ENCODE assay signal across 13 mouse cellular contexts in genomic region chr8:122111745-122112144, GRCm38 (mm10).
DNase-seq lines count a peak whose midpoint lies in the region; TF ChIP-seq lines count a peak whose summit lies in the region.
"Had no signal": no experiment of that assay in that cellular context is flagged by ENCODE, and none has a peak within 500 bp of the region (broad histone marks: within the 10 kb centered on the region; RNA-seq: fewer than 3 reads in every experiment).

No protein-coding gene starts in this region.

- TF ChIP-seq CTCF in lung, adult 2 months (IDR thresholded peaks at IDR 0.05; ENCODE audit: insufficient read depth, low read length): no peak
- TF ChIP-seq CTCF in small intestine, adult 2 months (IDR thresholded peaks at IDR 0.05; ENCODE audit: extremely low read depth, insufficient read length, insufficient replicate concordance, low read depth, low read length): no peak

- peak; percentile 34 to 54 for DNase-seq in lung, adult 18-20 months
- no peak for DNase-seq in lung, adult 2 months
- peak; percentile 33 for DNase-seq in brain, adult 2 months (ENCODE audit: low read depth, low spot score)
- DNase-seq in gastrocnemius, postnatal 25 days: peak; percentile 64
- DNase-seq in right cerebral cortex, adult 2 months (ENCODE audit: low spot score in 2 of 2): no peak
- DNase-seq in right cerebral cortex, postnatal 36 days (ENCODE audit: low spot score in 2 of 2): no peak
- DNase-seq: cerebellum, adult 2 months; right cerebral cortex, postnatal 4 days had no signal

- no peaks in the 10 kb centered on the region for H3K4me1 ChIP-seq in lung, adult 2 months (ENCODE audit: control insufficient read depth, insufficient read depth, low read length)
- peaks cover 2% of the 10 kb centered on the region; the same call in 1 of the 2 replicates for H3K4me1 ChIP-seq in small intestine, adult 2 months (ENCODE audit: control insufficient read depth, insufficient read depth, insufficient read length, low read length)

- H3K36me3 ChIP-seq in small intestine, adult 2 months (ENCODE audit: control insufficient read depth, insufficient read depth, low read length): no peaks in the 10 kb centered on the region
- H3K36me3 ChIP-seq: forebrain, embryonic 10.5 days; G1E; hindbrain, embryonic 13.5 days; neural tube, embryonic 13.5 days had no signal

- no peak overlapping the region for H3K4me3 ChIP-seq in lung, adult 2 months (replicated peaks; ENCODE audit: extremely low read depth, low read depth, low read length)
- no peak overlapping the region for H3K4me3 ChIP-seq in small intestine, adult 2 months (ENCODE audit: low read depth, low read length)
- H3K4me3 ChIP-seq: forebrain, embryonic 10.5 days; hindbrain, embryonic 13.5 days; neural tube, embryonic 13.5 days had no signal

- TF ChIP-seq POLR2A in lung, adult 2 months (IDR thresholded peaks at IDR 0.05; ENCODE audit: borderline replicate concordance, extremely low read depth, low read depth, low read length): no peak
- TF ChIP-seq POLR2A in small intestine, adult 2 months (IDR thresholded peaks at IDR 0.05; ENCODE audit: low read depth, low read length): no peak

- H3K27ac ChIP-seq in small intestine, adult 2 months (ENCODE audit: insufficient read depth, low read depth, low read length): peak overlapping the region; percentile 66
- H3K27ac ChIP-seq: forebrain, embryonic 10.5 days; hindbrain, embryonic 13.5 days; neural tube, embryonic 13.5 days had no signal

- H3K27me3 ChIP-seq in small intestine, adult 2 months (ENCODE audit: control insufficient read depth, insufficient read depth, low read length): no peaks in the 10 kb centered on the region
- H3K27me3 ChIP-seq: neural tube, embryonic 13.5 days had no signal

- WGBS in lung, adult 2 months: 35% methylated on average over 11 of the region's 11 CpGs
- WGBS in small intestine, adult 2 months: 47% methylated on average over 11 of the region's 11 CpGs

Comparison
In these comparisons a context has a peak if more than half of its experiments do, and no peak if none do; other contexts are left out.
1. DNase-seq: peak in lung, adult 18-20 months (2 of 2), brain, adult 2 months (single experiment) and gastrocnemius, postnatal 25 days (single experiment); none in lung, adult 2 months (single experiment), right cerebral cortex, adult 2 months (0 of 2) and right cerebral cortex, postnatal 36 days (0 of 2).